Mouse (Mus musculus): ENCODE measurements around the gene Trim65. TPM values are rescaled to one million over a fixed set of nuclear protein-coding genes. Genes with fewer than 3 reads are reported as not detected.
A peak's percentile ranks its signal among the peaks of the same experiment; 100 is the strongest.
"Not testable (repeated sequence)": the region's sequence is repeated elsewhere in the genome, so short reads cannot be mapped to it uniquely, and the experiment has no call there.

Gene Trim65
- polyA plus RNA-seq, 1 experiment from 2014 or later: 5.0 TPM

GRCm38 (mm10) chr11:116134171-116134570 is 3.2 kb upstream of the Trim65 start:
- no peak overlapping the region for H3K27ac ChIP-seq
- H3K4me2 ChIP-seq: no peak overlapping the region
- no peak for ATAC-seq (replicated peaks; ENCODE audit: insufficient number of reproducible peaks, insufficient read depth, low FRiP score, low read depth)
- 76% methylated on average over 10 of the region's 10 CpGs for WGBS
- H3K9me3 ChIP-seq (replicated peaks): no peaks in the 10 kb centered on the region
- peaks cover 36% of the 10 kb centered on the region; the same call in 1 of the 2 replicates for H3K36me3 ChIP-seq
- no peak overlapping the region for H3K4me3 ChIP-seq
- H3K4me1 ChIP-seq (replicated peaks): peaks cover 41% of the 10 kb centered on the region
- no peaks in the 10 kb centered on the region for H3K27me3 ChIP-seq
- H3K9ac ChIP-seq: no peak overlapping the region

DNA sequence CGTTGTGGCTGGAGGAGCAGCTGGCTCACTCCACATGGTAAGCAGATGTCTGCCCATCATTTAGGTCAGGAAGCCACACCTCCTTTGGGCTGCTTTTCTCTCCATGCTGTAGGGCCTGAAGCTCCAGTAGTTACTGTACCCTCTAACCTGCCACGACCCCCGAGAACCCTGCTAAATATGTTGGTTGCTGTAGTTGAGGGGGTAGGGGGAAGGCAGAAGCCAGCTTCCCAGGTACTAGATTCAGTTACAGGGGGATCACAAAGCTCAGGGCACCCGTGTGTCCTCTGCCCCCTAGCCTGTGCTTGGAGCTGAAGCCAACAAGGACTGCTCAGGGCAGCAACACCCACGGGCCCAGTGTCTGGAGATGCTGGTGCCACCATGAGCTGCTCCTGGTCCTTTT is 2.6 kb upstream of the Trim65 start:
- Histone ChIP-seq H3K4me1 (replicated peaks) (peaks cover 40% of the 10 kb centered on the region), H3K9me3 (replicated peaks) (no peaks in the 10 kb centered on the region), H3K27ac (no peak overlapping the region), H3K27me3 (no peaks in the 10 kb centered on the region), H3K4me3 (no peak overlapping the region), H3K36me3 (peaks cover 36% of the 10 kb centered on the region; the same call in 1 of the 2 replicates), H3K4me2 (no peak overlapping the region), H3K9ac (no peak overlapping the region)
- no peak for ATAC-seq (replicated peaks; ENCODE audit: insufficient number of reproducible peaks, insufficient read depth, low FRiP score, low read depth)
- 73% methylated on average over 5 of the region's 5 CpGs for WGBS

DNA sequence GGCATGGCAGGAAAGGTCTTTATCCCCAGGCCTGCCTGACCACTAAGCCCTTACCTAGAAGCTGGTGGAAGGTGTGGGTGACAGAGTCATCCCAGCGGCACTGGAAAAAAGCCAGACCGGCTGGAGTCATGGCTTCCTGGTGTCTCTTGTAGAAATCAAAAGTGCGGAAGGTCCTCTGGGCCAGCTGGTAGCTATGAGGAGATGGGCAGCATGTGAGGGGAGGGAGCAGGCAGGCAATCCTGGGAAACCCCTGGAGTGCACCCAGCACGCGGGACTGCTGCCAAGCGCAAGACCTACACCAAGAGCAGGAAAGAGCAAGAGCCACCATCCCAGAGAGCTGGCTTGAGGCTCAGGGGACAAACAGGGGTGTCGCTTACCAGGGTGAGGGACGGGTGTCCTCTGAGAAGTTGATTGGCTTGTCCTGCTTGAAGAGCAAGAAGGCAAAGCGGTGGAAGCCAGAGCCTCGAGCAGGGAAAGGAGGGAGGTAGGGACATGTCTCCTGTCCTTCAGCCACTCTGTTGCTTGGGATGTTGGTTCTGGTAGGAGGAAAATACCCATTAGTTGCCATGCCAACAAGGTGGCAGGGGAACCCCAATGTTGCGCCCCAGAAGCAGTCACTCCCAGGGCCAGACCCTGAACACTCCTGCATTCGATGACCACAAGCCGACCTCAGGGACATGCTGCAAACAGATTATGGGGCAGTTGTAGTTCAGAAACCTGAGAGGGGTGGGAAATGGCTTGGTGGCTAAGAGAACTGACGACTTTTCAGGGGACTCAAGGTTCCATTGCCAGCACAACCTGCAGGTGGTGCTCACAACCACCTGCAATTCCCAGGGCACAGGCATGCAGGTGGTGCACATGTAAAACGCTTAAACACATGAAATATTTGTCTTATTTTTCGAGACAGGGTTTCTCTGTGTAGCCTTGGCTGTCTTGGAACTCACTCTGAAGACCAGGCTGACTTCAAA is 1.7 kb upstream of the Trim65 start:
- WGBS: 78% methylated on average over 16 of the region's 16 CpGs
- Histone ChIP-seq H3K4me1 (replicated peaks) (peaks cover 41% of the 10 kb centered on the region), H3K27ac (peak overlapping the region; percentile 24; the same call in 1 of the 2 replicates), H3K27me3 (no peaks in the 10 kb centered on the region), H3K9me3 (replicated peaks) (no peaks in the 10 kb centered on the region), H3K4me2 (no peak overlapping the region), H3K9ac (no peak overlapping the region), H3K4me3 (no peak overlapping the region), H3K36me3 (peaks cover 36% of the 10 kb centered on the region; the same call in 1 of the 2 replicates)
- ATAC-seq (replicated peaks; ENCODE audit: insufficient number of reproducible peaks, insufficient read depth, low FRiP score, low read depth): no peak

DNA sequence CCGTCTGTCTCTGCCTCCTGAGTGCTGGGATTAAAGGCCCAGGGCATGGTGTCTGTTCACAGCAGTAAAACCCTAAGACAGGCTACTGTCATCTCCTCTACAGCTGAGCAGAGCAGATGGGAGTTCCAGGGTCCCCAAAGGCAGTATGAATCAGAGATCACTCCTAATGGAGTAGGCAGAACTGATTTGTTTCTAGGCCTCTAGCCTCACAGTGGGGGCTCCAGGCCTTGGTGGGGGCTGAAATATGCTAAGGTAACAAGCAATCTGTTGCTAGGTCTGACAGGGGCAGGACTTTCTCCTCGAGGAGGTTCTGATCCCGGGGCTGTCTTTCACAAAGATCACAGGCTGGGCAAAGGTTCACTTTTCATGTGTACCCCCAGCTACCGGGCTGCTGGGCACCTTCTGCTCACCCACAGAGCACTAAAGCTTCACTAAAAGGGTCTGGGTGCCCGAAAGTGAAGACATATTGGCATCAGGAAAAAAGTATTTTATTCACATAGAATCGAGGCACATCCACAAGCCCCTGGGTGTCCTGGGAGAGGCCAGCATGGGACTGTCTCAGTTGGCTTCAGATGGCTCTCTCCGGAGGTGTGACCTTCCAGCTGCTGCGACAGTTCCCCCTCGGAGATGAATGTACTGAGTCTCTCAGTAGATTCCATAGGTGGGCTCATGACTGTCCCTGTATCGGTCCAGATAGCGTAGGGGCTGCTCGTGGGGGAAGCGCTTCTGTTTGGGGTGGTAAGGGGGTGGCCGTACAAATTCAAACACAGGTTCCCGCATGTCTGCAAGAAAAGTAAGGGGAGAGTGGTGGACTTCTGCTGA is 632 bp upstream of the Trim65 start:
- Histone ChIP-seq H3K27me3 (no peaks in the 10 kb centered on the region), H3K9me3 (replicated peaks) (no peaks in the 10 kb centered on the region), H3K4me3 (peak overlapping the region; percentile 78), H3K27ac (peak overlapping the region; percentile 97), H3K4me1 (replicated peaks) (peaks cover 47% of the 10 kb centered on the region), H3K9ac (peak overlapping the region; percentile 86), H3K4me2 (peak overlapping the region; percentile 79), H3K36me3 (peaks cover 33% of the 10 kb centered on the region; the same call in 1 of the 2 replicates)
- no peak for ATAC-seq (replicated peaks; ENCODE audit: insufficient number of reproducible peaks, insufficient read depth, low FRiP score, low read depth)
- 76% methylated on average over 15 of the region's 15 CpGs for WGBS

DNA sequence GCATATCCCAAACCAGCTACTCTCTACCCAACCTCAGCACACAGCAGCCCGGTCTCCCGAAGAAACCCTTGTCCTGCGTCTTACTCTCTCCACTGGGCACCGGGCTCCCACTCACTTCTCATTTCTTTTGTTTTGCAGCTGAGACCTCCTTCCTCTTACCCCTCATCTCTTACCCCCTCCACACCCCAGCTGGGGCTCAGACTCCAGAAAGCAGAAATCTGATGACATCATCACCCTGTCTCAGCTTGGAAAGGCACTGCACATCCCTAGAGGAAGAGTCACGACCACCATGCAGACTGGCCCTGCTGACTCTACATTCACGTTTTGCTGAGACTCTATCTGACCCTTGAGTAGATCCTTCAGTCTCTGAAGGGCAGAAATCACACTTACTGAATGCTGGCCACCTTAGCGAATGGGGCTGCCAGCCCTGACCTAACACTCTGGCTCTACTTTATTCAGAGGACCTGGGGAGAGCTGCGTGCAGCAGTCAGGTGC is 888 bp downstream of the Trim65 start:
- no peak for ATAC-seq (replicated peaks; ENCODE audit: insufficient number of reproducible peaks, insufficient read depth, low FRiP score, low read depth)
- 40% methylated on average over 8 of the region's 8 CpGs for WGBS
- H3K4me3 ChIP-seq: peak overlapping the region; percentile 78

GRCm38 (mm10) chr11:116129091-116129790 is 1.7 kb downstream of the Trim65 start:
- peaks cover 47% of the 10 kb centered on the region for H3K4me1 ChIP-seq (replicated peaks)
- H3K4me2 ChIP-seq: peak overlapping the region; percentile 79; the same call in 1 of the 2 replicates
- H3K27ac ChIP-seq: no peak overlapping the region
- H3K9ac ChIP-seq: no peak overlapping the region
- H3K4me3 ChIP-seq: no peak overlapping the region
- peaks cover 38% of the 10 kb centered on the region for H3K36me3 ChIP-seq
- H3K27me3 ChIP-seq: no peaks in the 10 kb centered on the region
- no peaks in the 10 kb centered on the region for H3K9me3 ChIP-seq (replicated peaks)
- 75% methylated on average over 9 of the region's 9 CpGs for WGBS
- ATAC-seq (replicated peaks; ENCODE audit: insufficient number of reproducible peaks, insufficient read depth, low FRiP score, low read depth): no peak

More for the DNA sequence above, 888 bp downstream of the Trim65 start:
- peak overlapping the region; percentile 79 for H3K4me2 ChIP-seq
- peak overlapping the region; percentile 86 for H3K9ac ChIP-seq
- H3K9me3 ChIP-seq (replicated peaks): no peaks in the 10 kb centered on the region
- H3K36me3 ChIP-seq: peaks cover 45% of the 10 kb centered on the region
- peak overlapping the region; percentile 97 for H3K27ac ChIP-seq
- peaks cover 47% of the 10 kb centered on the region for H3K4me1 ChIP-seq (replicated peaks)
- H3K27me3 ChIP-seq: no peaks in the 10 kb centered on the region

DNA sequence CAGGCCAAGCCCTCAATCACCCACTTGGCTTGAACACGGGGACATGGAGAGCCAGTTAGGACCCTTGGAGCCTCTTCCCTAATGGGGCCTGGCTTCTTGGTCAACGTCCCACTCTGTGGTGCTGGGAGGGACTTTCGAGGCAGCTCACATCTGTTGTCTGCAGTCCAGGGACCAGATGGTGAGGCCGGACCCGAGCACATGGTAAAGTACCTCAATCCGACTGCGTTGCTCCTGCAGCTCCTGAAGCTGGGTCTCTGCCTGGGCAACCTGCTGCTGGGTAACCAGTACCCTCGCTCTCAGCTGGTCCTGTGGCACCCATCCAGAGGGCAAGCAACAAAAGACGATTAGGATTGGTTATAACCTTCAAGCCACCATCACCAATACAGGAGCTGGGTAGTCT is 2.9 kb downstream of the Trim65 start:
- Histone ChIP-seq H3K9me3 (replicated peaks) (no peaks in the 10 kb centered on the region), H3K4me3 (no peak overlapping the region), H3K9ac (no peak overlapping the region; the same call in 1 of the 2 replicates), H3K4me1 (replicated peaks) (peaks cover 46% of the 10 kb centered on the region), H3K4me2 (peak overlapping the region; percentile 41; the same call in 1 of the 2 replicates), H3K27ac (peak overlapping the region; percentile 39; the same call in 1 of the 2 replicates), H3K27me3 (no peaks in the 10 kb centered on the region), H3K36me3 (peaks cover 35% of the 10 kb centered on the region)
- WGBS: 77% methylated on average over 9 of the region's 9 CpGs
- no peak for ATAC-seq (replicated peaks; ENCODE audit: insufficient number of reproducible peaks, insufficient read depth, low FRiP score, low read depth)

GRCm38 (mm10) chr11:116127156-116127980 is 3.6 kb downstream of the Trim65 start, which contains the start of gene Trim47:
Gene Trim47, minus strand, starts transcription at chr11:116127210.
- Histone ChIP-seq H3K27ac (peak within 1 kb of the TSS; percentile 39; the same call in 1 of the 2 replicates), H3K4me2 (peak within 1 kb of the TSS; percentile 41), H3K36me3 (peaks cover 39% of the 10 kb centered on the region), H3K4me1 (replicated peaks) (peaks cover 40% of the 10 kb centered on the region), H3K27me3 (no peaks in the 10 kb centered on the region), H3K4me3 (no peak within 1 kb of the TSS), H3K9me3 (replicated peaks) (no peaks in the 10 kb centered on the region), H3K9ac (peak within 1 kb of the TSS; percentile 9; the same call in 1 of the 2 replicates)
- WGBS: 22% methylated on average over 23 of the region's 23 CpGs
- no peak; the same call in 1 of the 2 replicates for ATAC-seq (replicated peaks; ENCODE audit: insufficient number of reproducible peaks, insufficient read depth, low FRiP score, low read depth)

GRCm38 (mm10) chr11:116126261-116126660 is 4.7 kb downstream of the Trim65 start:
- 93% methylated on average over 15 of the region's 15 CpGs for WGBS
- Histone ChIP-seq H3K4me1 (replicated peaks) (peaks cover 31% of the 10 kb centered on the region), H3K27me3 (no peaks in the 10 kb centered on the region), H3K9ac (no peak overlapping the region), H3K4me3 (no peak overlapping the region), H3K36me3 (peaks cover 36% of the 10 kb centered on the region), H3K27ac (no peak overlapping the region), H3K9me3 (replicated peaks) (no peaks in the 10 kb centered on the region), H3K4me2 (no peak overlapping the region)
- ATAC-seq (replicated peaks; ENCODE audit: insufficient number of reproducible peaks, insufficient read depth, low FRiP score, low read depth): no peak

DNA sequence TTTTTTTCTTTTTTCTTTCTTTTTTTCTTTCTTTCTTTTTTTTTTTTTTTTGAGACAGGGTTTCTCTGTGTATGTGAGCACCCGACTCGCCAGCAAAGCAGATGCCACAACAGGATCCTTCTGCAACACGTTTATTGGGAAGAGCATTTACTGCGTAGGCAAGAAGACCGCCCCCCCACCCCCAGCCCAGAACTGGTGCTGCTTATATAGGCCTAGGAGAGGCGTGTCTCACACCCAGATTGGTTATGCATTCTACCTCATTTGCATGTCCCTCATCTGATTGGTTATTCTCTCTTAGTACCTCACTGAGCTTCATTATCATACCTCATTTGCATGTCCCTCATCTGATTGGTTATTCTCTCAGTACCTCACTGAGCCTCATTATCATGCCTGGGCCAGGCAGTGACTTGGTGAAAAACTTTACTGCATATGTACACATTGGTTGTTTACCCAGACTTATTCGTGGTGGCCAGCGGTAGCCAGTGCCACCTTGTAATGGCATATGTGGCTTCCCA is 9.1 kb downstream of the Trim65 start:
- WGBS: 92% methylated on average over 8 of the region's 8 CpGs
- not testable (repeated sequence) for H3K9me3 ChIP-seq (replicated peaks); H3K4me2 ChIP-seq; H3K4me3 ChIP-seq; H3K27me3 ChIP-seq; H3K9ac ChIP-seq; ATAC-seq (replicated peaks; ENCODE audit: insufficient number of reproducible peaks, insufficient read depth, low FRiP score, low read depth); H3K27ac ChIP-seq; H3K4me1 ChIP-seq (replicated peaks)
- H3K36me3 ChIP-seq: peaks cover 36% of the 10 kb centered on the region
